Mouse (Mus musculus) monocyte, adult 5-6 weeks (primary cell): ENCODE results near the gene Slc25a13. TPM values are rescaled to one million over a fixed set of nuclear protein-coding genes. Genes with fewer than 3 reads are reported as not detected.

Source experiments
- ATAC-seq: fragments of 153-309, 156-312 bp; replicated peaks from 2 replicates; pipeline ENCODE4 v1.8.0; 2017; ENCODE audit warnings: mild to moderate bottlenecking; ENCODE audit not compliant: low TSS enrichment, insufficient number of reproducible peaks, severe bottlenecking, poor library complexity, low FRiP score
- total RNA-seq: library from RNA; stranded (forward); fragments of 200-1000, 200-491, 200-594 nt; gene quantifications from 3 replicates; pipeline ENCODE4 v1.2.3, GENCODE M21; 2017

Gene Slc25a13
- total RNA-seq, 1 experiment from 2014 or later: 5.8 TPM

GRCm38 (mm10) chr6:6088151-6088550 is 128.8 kb downstream of the Slc25a13 start:
- no peak for ATAC-seq

GRCm38 (mm10) chr6:6080484-6080883 is 136.5 kb downstream of the Slc25a13 start:
- ATAC-seq: no peak

GRCm38 (mm10) chr6:6077234-6077633 is 139.7 kb downstream of the Slc25a13 start:
- ATAC-seq: no peak

GRCm38 (mm10) chr6:6075940-6076447 is 141.0 kb downstream of the Slc25a13 start:
- no peak for ATAC-seq

GRCm38 (mm10) chr6:6071038-6071437 is 145.9 kb downstream of the Slc25a13 start:
- no peak for ATAC-seq

DNA sequence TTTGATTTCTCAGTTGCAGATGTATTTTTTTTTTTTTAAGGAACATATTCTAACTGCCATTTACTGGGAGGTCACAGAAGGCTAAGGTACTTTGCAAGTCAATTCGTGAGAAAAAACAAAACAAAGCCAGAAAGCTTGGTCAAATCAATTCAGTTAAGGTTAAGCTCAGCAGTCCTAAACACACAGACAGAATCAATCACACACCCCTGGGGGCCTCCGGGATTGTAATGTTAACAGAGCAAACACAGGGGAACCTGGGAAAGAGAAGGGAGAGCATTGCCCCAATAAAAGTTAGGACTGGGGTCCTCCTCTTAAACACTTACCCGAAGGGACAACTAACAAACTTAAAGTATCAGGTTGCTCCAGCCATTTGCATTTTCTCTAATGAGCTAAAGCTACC is 147.0 kb downstream of the Slc25a13 start:
- ATAC-seq: no peak

DNA sequence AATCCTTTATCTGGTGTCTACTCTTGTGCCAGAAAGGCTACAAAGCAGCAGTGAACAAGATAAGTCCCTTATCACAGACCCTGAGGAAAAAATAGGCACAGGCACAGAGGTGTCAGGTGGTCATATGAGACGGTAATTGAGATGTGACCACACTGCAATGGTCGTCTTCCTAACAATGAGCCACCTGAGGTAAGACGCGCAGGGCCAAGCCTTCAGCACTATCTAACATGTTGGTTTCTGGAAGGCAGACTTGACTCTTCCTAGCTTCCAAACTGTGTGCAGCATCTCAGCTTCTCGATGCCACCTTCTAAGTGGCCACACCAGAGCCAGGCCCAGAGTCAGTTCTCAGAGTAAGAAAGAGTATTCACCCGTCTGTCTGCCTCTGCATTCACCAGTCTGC is 149.8 kb downstream of the Slc25a13 start:
- no peak for ATAC-seq

DNA sequence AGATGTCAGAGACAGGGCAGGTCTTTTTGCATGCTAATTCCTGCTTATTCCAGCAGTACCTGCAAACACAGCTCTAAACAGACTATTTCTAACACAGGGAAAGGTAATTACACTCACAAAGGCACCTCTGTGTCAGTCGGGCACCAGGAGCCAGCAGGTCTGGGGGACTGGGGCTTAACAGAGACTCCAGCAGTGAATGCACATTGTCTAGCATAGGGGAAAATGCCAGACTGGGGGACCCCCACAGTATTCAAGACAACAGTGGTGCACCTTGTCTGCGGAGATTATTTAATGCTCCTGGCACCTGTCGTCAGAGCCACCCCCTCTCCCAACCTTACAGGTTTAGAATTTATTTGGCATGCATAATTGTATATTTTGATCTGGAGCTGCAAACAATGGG is 158.4 kb downstream of the Slc25a13 start:
- ATAC-seq: no peak

GRCm38 (mm10) chr6:6053946-6054345 is 163.0 kb downstream of the Slc25a13 start:
- ATAC-seq: no peak

GRCm38 (mm10) chr6:6052696-6053095 is 164.3 kb downstream of the Slc25a13 start:
- ATAC-seq: no peak

DNA sequence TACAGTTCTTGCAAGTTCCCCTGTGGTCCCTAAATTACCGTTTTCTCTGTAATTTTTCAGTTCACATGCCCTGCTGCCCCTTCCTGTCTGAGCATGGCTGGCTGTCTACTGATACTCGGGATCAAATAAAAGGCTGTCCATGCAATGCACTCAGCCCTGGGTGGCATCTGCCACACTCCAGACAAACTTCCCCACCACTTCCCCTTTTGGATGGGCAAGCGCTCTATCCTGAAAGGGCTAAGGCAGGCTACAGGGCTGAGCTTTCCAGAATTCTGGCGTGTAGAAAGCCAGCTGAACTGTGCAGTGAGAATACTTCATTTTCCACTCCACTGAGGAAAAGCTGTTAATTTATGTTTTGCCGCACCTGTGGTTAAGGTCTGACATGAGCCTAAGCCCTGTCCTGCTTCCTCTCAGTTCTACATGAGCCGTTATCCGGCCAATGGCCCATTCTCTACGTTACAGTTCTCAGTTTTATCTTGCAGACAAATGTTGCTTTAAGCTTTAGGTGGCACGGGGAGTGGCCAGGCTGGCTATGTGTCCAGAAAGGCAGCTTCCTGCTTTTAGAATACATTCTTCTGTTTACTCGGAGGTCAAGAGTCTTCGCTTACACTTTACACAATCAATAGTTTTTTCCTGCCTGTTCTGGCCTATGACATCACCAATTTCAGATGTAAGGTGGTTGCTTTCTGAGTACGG is 170.1 kb downstream of the Slc25a13 start:
- ATAC-seq: no peak

- ATAC-seq: no peak
Observed at GRCm38 (mm10) chr6:6038773-6039550, 178.0 kb downstream of the Slc25a13 start.

DNA sequence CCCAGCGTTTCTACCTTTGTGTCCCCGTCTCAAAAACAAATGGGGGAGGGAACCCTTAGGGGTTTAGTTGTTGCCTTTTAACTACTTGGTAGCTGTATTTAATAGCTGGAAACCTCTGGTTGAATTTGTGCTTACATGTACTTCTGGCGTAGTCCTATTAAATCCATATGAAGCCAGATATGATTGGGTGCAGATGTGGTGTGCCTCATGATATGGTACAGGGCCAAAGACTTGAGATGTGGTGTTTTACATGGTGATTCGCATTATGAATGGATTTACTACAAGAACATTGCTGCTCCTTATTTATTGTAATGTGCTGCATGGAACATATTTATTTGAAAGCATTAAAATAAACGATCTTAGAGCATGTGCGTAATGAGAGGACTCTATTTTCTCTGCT is 189.3 kb downstream of the Slc25a13 start:
- ATAC-seq: no peak

DNA sequence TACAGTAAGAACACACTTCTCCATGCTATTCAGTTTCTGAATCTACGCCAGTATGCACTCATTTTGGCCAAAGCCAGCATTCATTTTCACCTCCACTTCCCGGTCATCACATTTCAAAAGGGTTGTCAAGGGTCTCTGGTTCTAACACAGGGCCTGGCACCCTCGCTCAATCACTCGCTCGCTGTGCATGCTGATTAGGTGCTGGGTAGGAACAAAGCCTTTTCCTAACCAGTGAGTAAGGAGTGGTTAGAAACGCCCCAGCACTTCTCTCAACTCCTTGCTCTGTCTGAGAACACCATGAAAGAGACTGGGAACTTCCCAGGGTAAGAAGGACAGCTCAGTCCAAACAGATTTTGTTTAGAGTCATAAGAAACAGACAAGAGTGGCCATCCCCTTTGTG is 193.0 kb downstream of the Slc25a13 start:
- ATAC-seq: no peak

DNA sequence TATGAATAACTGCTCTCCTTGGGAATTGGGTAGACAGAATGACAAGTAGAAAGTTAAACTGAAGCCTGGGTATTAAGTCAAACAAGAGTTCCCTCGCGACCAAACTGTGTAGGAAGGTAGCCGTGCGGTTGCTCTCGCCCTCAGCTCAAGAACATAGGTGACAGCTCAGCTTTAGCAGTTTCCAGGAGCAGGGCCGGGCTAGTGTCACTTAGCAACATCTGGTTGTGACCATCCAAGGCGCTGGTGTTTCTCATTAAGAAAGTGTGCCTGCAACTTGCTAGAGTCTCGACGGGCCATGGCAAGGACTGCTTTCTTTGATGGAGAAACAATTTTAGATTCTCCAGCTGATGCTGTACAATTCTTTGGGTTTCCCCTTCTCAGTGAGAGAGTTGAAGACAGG is 200.0 kb downstream of the Slc25a13 start:
- no peak for ATAC-seq

DNA sequence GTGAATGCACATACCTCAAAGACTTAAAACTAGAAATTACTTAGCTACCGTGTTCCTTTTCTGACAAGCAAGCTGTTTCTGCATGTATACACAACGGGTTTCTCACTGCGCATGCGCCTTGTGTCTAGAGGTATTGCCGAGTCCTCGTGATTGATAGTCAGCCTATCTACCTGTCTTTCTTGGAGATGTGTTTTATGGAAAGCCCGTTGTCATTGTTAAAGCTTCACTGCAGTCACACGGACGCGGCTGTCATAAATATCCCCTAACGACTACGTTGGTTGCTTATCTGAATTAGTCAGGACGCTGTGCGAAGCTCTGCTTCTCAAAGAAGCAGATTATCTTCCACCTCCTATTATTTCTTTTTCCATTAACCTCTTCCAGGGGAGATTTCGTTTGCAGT is 201.4 kb downstream of the Slc25a13 start:
- ATAC-seq: no peak

- ATAC-seq: no peak
Observed at GRCm38 (mm10) chr6:6011364-6011763, 205.6 kb downstream of the Slc25a13 start.

GRCm38 (mm10) chr6:6005762-6006431 is 211.1 kb downstream of the Slc25a13 start:
- no peak for ATAC-seq

- no peak for ATAC-seq
Observed at GRCm38 (mm10) chr6:6004756-6005485, 212.1 kb downstream of the Slc25a13 start.
